27 mouse cellular contexts compared by ENCODE assay signal in genomic region chr2:18460901-18461300, GRCm38 (mm10).
"Had no signal": no experiment of that assay in that cellular context is flagged by ENCODE, and none has a peak within 500 bp of the region (broad histone marks: within the 10 kb centered on the region; RNA-seq: fewer than 3 reads in every experiment).

No protein-coding gene starts in this region.

- ATAC-seq: forebrain, embryonic 13.5 days; forebrain, embryonic 14.5 days; forebrain, embryonic 15.5 days; forebrain, embryonic 16.5 days; forebrain, postnatal 0 days had no signal

- H3K9me3 ChIP-seq: embryonic facial prominence, embryonic 15.5 days had no signal

- DNase-seq: cerebellum, adult 9-11 months; cerebellum, postnatal 10 days; cerebellum, postnatal 14 days; cerebellum, postnatal 25 days; cerebellum, postnatal 36 days; embryo, embryonic 11 days; forebrain, postnatal 0 days; gastrocnemius, adult 2 months; gastrocnemius, postnatal 10 days; gastrocnemius, postnatal 14 days; gastrocnemius, postnatal 25 days; gastrocnemius, postnatal 36 days; heart, adult 18-20 months; heart, adult 2 months had no signal

- H3K4me2 ChIP-seq: embryonic facial prominence, embryonic 12.5 days; embryonic facial prominence, embryonic 13.5 days; embryonic facial prominence, embryonic 15.5 days; forebrain, embryonic 12.5 days; forebrain, embryonic 13.5 days; forebrain, embryonic 15.5 days; heart, embryonic 11.5 days had no signal

- H3K27ac ChIP-seq: embryonic facial prominence, embryonic 10.5 days; embryonic facial prominence, embryonic 12.5 days; embryonic facial prominence, embryonic 13.5 days; embryonic facial prominence, embryonic 15.5 days; forebrain, embryonic 10.5 days; forebrain, embryonic 12.5 days; forebrain, embryonic 13.5 days; forebrain, embryonic 15.5 days; gastrocnemius, adult 2 months; heart, adult 2 months; heart, embryonic 10.5 days had no signal

- H3K27me3 ChIP-seq: embryonic facial prominence, embryonic 12.5 days; embryonic facial prominence, embryonic 13.5 days; embryonic facial prominence, embryonic 15.5 days; forebrain, embryonic 12.5 days; forebrain, embryonic 13.5 days; forebrain, embryonic 15.5 days had no signal

- H3K9ac ChIP-seq: embryonic facial prominence, embryonic 12.5 days; embryonic facial prominence, embryonic 13.5 days; embryonic facial prominence, embryonic 15.5 days; forebrain, embryonic 12.5 days; forebrain, embryonic 13.5 days; forebrain, embryonic 15.5 days; forebrain, postnatal 0 days had no signal

- H3K4me3 ChIP-seq: embryonic facial prominence, embryonic 10.5 days; embryonic facial prominence, embryonic 12.5 days; embryonic facial prominence, embryonic 13.5 days; embryonic facial prominence, embryonic 15.5 days; erythroblast, embryonic 14.5 days; forebrain, embryonic 10.5 days; forebrain, embryonic 12.5 days; forebrain, embryonic 13.5 days; forebrain, embryonic 15.5 days; gastrocnemius, adult 2 months; heart, adult 2 months; heart, embryonic 10.5 days had no signal

- H3K36me3 ChIP-seq: embryonic facial prominence, embryonic 10.5 days; embryonic facial prominence, embryonic 12.5 days; embryonic facial prominence, embryonic 13.5 days; embryonic facial prominence, embryonic 15.5 days; forebrain, embryonic 10.5 days; forebrain, embryonic 12.5 days; forebrain, embryonic 15.5 days; heart, embryonic 10.5 days had no signal

- H3K4me1 ChIP-seq: embryonic facial prominence, embryonic 10.5 days; embryonic facial prominence, embryonic 12.5 days; embryonic facial prominence, embryonic 13.5 days; embryonic facial prominence, embryonic 15.5 days; forebrain, embryonic 10.5 days; forebrain, embryonic 12.5 days; forebrain, embryonic 13.5 days; forebrain, embryonic 15.5 days; heart, embryonic 10.5 days had no signal
